Mouse (Mus musculus): ENCODE results near the gene Oca2. TPM values are rescaled to one million over a fixed set of nuclear protein-coding genes. Genes with fewer than 3 reads are reported as not detected.

Gene Oca2
- polyA plus RNA-seq, 1 experiment = not detected

DNA sequence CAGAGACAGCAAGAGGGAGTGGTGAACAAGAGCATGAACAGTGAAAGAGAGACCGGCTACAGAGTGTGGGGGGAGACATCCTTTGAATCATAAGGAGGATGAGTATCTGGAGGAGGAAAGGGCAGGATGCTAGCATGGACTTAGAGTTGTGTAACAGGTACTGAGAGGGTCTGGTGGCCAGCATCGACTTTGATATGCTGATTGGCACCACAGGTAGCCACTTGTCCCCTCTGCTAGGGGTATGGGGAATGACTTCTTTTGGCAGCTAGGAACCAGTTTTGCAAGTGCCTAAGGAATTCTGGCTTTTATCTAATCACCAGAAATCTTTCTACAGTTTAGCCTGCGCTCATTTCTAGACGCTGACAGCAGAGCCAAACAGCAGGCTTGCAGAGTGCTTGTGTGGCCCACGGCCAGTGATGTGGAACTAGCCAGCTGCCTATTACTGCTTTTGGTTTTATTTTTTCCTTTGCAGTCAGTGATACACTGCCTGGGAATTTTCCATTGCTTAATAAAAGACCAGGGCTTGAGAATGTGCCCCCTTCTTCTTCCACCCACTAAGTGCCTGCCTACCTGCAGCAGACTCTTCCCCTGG, 179.8 kb downstream of the Oca2 start:
- Histone ChIP-seq H3K4me3 (ENCODE audit: low read depth, low read length) (no peak overlapping the region), H3K4me1 (ENCODE audit: control insufficient read depth, insufficient read depth, low read length) (no peaks in the 10 kb centered on the region), H3K9me3 (replicated peaks; ENCODE audit: control insufficient read depth, insufficient read depth, low read length, poor library complexity, severe bottlenecking) (no peaks in the 10 kb centered on the region), H3K27me3 (ENCODE audit: control insufficient read depth, insufficient read depth, low read length, poor library complexity, severe bottlenecking) (no peaks in the 10 kb centered on the region), H3K36me3 (ENCODE audit: control insufficient read depth, insufficient read depth, low read length, poor library complexity, severe bottlenecking) (no peaks in the 10 kb centered on the region), H3K9ac (ENCODE audit: low read depth, poor library complexity, severe bottlenecking) (no peak overlapping the region), H3K27ac (ENCODE audit: insufficient read depth, low read length) (no peak overlapping the region)
- TF ChIP-seq CTCF (IDR thresholded peaks at IDR 0.05; ENCODE audit: low read depth, low read length) = no peak
- TF ChIP-seq EP300 (IDR thresholded peaks at IDR 0.05; ENCODE audit: insufficient read depth, low read depth, low read length) = no peak
- TF ChIP-seq POLR2A (IDR thresholded peaks at IDR 0.05; ENCODE audit: insufficient read depth, low read length) = no peak

- TF ChIP-seq POLR2A (IDR thresholded peaks at IDR 0.05; ENCODE audit: insufficient read depth, low read length) (no peak), CTCF (IDR thresholded peaks at IDR 0.05; ENCODE audit: low read depth, low read length) (no peak), EP300 (IDR thresholded peaks at IDR 0.05; ENCODE audit: insufficient read depth, low read depth, low read length) (no peak)
- Histone ChIP-seq H3K9me3 (replicated peaks; ENCODE audit: control insufficient read depth, insufficient read depth, low read length, poor library complexity, severe bottlenecking) (no peaks in the 10 kb centered on the region; the same call in 1 of the 2 replicates), H3K9ac (ENCODE audit: low read depth, poor library complexity, severe bottlenecking) (no peak overlapping the region), H3K27ac (ENCODE audit: insufficient read depth, low read length) (no peak overlapping the region), H3K4me3 (ENCODE audit: low read depth, low read length) (no peak overlapping the region), H3K4me1 (ENCODE audit: control insufficient read depth, insufficient read depth, low read length) (no peaks in the 10 kb centered on the region), H3K27me3 (ENCODE audit: control insufficient read depth, insufficient read depth, low read length, poor library complexity, severe bottlenecking) (no peaks in the 10 kb centered on the region), H3K36me3 (ENCODE audit: control insufficient read depth, insufficient read depth, low read length, poor library complexity, severe bottlenecking) (no peaks in the 10 kb centered on the region)
Observed at GRCm38 (mm10) chr7:56421946-56422345, 182.4 kb downstream of the Oca2 start.

DNA sequence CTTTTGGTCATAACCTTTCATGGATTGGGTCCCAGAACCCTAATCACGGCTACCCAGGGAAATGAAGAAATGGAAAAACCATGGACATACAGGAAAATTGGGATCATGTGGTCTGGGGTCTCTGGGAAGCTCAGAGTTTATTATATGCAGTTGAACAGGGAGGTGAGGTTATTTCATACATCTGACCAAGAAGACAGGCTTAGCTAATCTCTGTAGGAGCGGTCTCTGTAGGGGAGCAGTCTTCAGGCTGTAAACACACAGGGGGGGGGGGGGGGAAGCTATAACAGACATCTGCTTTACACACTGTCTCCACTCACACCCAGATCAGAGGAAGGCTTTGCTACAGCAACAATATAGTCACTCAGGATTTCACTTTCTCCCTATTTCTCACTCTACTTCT, 184.0 kb downstream of the Oca2 start:
- TF ChIP-seq EP300 (IDR thresholded peaks at IDR 0.05; ENCODE audit: insufficient read depth, low read depth, low read length) = no peak
- TF ChIP-seq POLR2A (IDR thresholded peaks at IDR 0.05; ENCODE audit: insufficient read depth, low read length) = no peak
- TF ChIP-seq CTCF (IDR thresholded peaks at IDR 0.05; ENCODE audit: low read depth, low read length) = no peak
- Histone ChIP-seq H3K9me3 (replicated peaks; ENCODE audit: control insufficient read depth, insufficient read depth, low read length, poor library complexity, severe bottlenecking) (no peaks in the 10 kb centered on the region; the same call in 1 of the 2 replicates), H3K27me3 (ENCODE audit: control insufficient read depth, insufficient read depth, low read length, poor library complexity, severe bottlenecking) (no peaks in the 10 kb centered on the region), H3K4me1 (ENCODE audit: control insufficient read depth, insufficient read depth, low read length) (no peaks in the 10 kb centered on the region), H3K4me3 (ENCODE audit: low read depth, low read length) (no peak overlapping the region), H3K9ac (ENCODE audit: low read depth, poor library complexity, severe bottlenecking) (no peak overlapping the region), H3K27ac (ENCODE audit: insufficient read depth, low read length) (no peak overlapping the region), H3K36me3 (ENCODE audit: control insufficient read depth, insufficient read depth, low read length, poor library complexity, severe bottlenecking) (no peaks in the 10 kb centered on the region)

DNA sequence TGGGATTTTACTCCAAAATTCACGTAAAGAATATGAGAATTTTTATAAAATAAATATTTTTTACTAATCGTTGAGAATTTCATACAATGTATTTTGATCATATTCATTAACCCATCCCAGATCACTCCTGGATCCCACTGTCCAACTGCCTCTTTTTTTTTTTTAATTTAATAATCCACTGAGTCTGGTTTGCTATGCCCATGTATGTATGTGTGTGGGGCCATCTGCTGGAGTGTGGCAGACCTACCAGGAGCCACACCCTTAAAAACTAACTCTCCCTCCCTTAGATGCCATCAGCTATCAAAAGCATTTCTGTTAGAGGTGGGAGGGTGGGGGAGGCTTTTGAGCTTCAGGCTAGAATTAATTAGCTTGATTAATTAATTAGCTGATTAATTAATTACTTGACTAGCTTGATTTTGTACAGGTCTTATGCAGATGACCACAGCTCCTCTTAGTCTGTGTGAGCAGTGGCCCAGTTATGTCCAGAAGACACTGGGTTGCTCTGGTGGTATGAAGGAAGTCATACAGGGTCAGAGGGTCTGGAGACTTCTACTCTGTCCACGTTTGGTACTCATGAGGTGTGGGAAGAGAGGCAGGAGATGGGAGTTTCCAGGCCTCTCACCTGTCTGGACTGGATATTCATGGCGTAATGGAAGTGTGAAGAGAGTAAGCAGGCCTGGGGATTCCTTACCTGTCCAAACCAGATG, 221.4 kb downstream of the Oca2 start:
- no peaks in the 10 kb centered on the region for H3K36me3 ChIP-seq (ENCODE audit: control insufficient read depth, insufficient read depth, low read length, poor library complexity, severe bottlenecking)
- TF ChIP-seq CTCF (IDR thresholded peaks at IDR 0.05; ENCODE audit: low read depth, low read length) (no peak), POLR2A (IDR thresholded peaks at IDR 0.05; ENCODE audit: insufficient read depth, low read length) (no peak), EP300 (IDR thresholded peaks at IDR 0.05; ENCODE audit: insufficient read depth, low read depth, low read length) (no peak)
- H3K27ac ChIP-seq (ENCODE audit: insufficient read depth, low read length) = no peak overlapping the region

DNA sequence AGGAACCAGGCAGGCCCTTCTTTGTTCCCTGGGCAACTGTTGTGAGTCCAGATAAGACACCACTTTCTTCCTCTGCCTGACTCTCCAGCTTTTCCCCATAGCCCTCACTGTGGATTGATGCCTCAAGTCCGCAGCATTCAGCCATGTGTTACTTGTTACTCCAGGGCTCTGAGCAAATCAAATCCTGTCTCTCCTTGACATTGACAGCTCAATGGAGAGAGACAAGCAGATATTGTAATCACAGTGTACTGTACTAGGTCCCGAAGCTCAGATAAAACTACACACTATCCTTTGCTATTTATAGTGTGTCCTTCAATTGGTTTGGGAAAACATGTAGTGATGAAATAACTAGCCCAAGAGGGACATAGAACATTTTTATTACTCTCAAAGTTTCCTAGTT, 258.7 kb downstream of the Oca2 start:
- H3K4me1 ChIP-seq (ENCODE audit: control insufficient read depth, insufficient read depth, low read length) = no peaks in the 10 kb centered on the region
- TF ChIP-seq POLR2A (IDR thresholded peaks at IDR 0.05; ENCODE audit: insufficient read depth, low read length) (no peak), CTCF (IDR thresholded peaks at IDR 0.05; ENCODE audit: low read depth, low read length) (no peak), EP300 (IDR thresholded peaks at IDR 0.05; ENCODE audit: insufficient read depth, low read depth, low read length) (no peak)

More for the DNA sequence above, 221.4 kb downstream of the Oca2 start:
- Histone ChIP-seq H3K9ac (ENCODE audit: low read depth, poor library complexity, severe bottlenecking) (no peak overlapping the region), H3K4me1 (ENCODE audit: control insufficient read depth, insufficient read depth, low read length) (no peaks in the 10 kb centered on the region), H3K27me3 (ENCODE audit: control insufficient read depth, insufficient read depth, low read length, poor library complexity, severe bottlenecking) (no peaks in the 10 kb centered on the region), H3K4me3 (ENCODE audit: low read depth, low read length) (no peak overlapping the region), H3K9me3 (replicated peaks; ENCODE audit: control insufficient read depth, insufficient read depth, low read length, poor library complexity, severe bottlenecking) (no peaks in the 10 kb centered on the region)

GRCm38 (mm10) chr7:56499319-56499718, 259.8 kb downstream of the Oca2 start:
- Histone ChIP-seq H3K4me1 (ENCODE audit: control insufficient read depth, insufficient read depth, low read length) (no peaks in the 10 kb centered on the region), H3K9ac (ENCODE audit: low read depth, poor library complexity, severe bottlenecking) (no peak overlapping the region), H3K9me3 (replicated peaks; ENCODE audit: control insufficient read depth, insufficient read depth, low read length, poor library complexity, severe bottlenecking) (0 out of 2 replicates have a peak, but pooled peaks cover 10% of the 10 kb centered on the region), H3K27me3 (ENCODE audit: control insufficient read depth, insufficient read depth, low read length, poor library complexity, severe bottlenecking) (peaks cover 1% of the 10 kb centered on the region; the same call in 1 of the 2 replicates), H3K27ac (ENCODE audit: insufficient read depth, low read length) (no peak overlapping the region), H3K36me3 (ENCODE audit: control insufficient read depth, insufficient read depth, low read length, poor library complexity, severe bottlenecking) (no peaks in the 10 kb centered on the region), H3K4me3 (ENCODE audit: low read depth, low read length) (no peak overlapping the region)
- no peak for TF ChIP-seq EP300 (IDR thresholded peaks at IDR 0.05; ENCODE audit: insufficient read depth, low read depth, low read length)
- TF ChIP-seq CTCF (IDR thresholded peaks at IDR 0.05; ENCODE audit: low read depth, low read length) = no peak
- TF ChIP-seq POLR2A (IDR thresholded peaks at IDR 0.05; ENCODE audit: insufficient read depth, low read length) = no peak

More for the DNA sequence above, 258.7 kb downstream of the Oca2 start:
- no peaks in the 10 kb centered on the region for H3K36me3 ChIP-seq (ENCODE audit: control insufficient read depth, insufficient read depth, low read length, poor library complexity, severe bottlenecking)
- H3K4me3 ChIP-seq (ENCODE audit: low read depth, low read length) = no peak overlapping the region
- H3K27me3 ChIP-seq (ENCODE audit: control insufficient read depth, insufficient read depth, low read length, poor library complexity, severe bottlenecking) = peaks cover 1% of the 10 kb centered on the region; the same call in 1 of the 2 replicates
- H3K9ac ChIP-seq (ENCODE audit: low read depth, poor library complexity, severe bottlenecking) = no peak overlapping the region
- H3K9me3 ChIP-seq (replicated peaks; ENCODE audit: control insufficient read depth, insufficient read depth, low read length, poor library complexity, severe bottlenecking) = 0 out of 2 replicates have a peak, but pooled peaks cover 10% of the 10 kb centered on the region
- H3K27ac ChIP-seq (ENCODE audit: insufficient read depth, low read length) = no peak overlapping the region
